Mouse (Mus musculus): Measurements from ENCODE around the gene Nxt1. TPM values are rescaled to one million over a fixed set of nuclear protein-coding genes. Genes with fewer than 3 reads are reported as not detected.

The Nxt1 gene
- total RNA-seq, 2 experiments from 2014 or later: 4.7 to 5.3 TPM

GRCm38 (mm10) chr2:148685709-148686108 lies 13.3 kb downstream of the Nxt1 start:
- intact Hi-C loops (cut with DNase I; ENCODE audit: low total_unique reads): no loop called here

GRCm38 (mm10) chr2:148686862-148687261 lies 14.5 kb downstream of the Nxt1 start:
- intact Hi-C loops (cut with DNase I; ENCODE audit: low total_unique reads): no loop called here
- no peak for DNase-seq

More at GRCm38 (mm10) chr2:148685709-148686108, 13.3 kb downstream of the Nxt1 start:
- DNase-seq: no peak

DNA sequence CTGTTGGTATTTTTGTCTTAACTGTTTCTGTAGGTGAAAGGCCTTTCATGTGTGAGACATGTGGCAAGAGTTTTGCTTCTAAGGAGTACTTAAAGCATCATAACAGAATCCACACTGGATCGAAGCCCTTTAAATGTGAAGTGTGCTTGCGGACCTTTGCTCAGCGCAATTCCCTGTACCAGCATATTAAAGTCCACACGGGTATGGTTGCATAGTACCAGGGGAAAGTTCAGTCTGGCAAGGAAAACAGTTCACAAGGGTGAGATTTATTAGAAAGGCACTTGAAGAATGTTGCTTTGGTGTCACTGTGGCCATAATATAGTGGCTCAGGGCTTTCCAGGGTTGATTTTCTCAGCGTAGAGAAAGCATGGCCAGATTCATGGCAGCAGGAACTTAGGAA lies 15.6 kb downstream of the Nxt1 start:
- no peak for DNase-seq
- intact Hi-C loops (cut with DNase I; ENCODE audit: low total_unique reads): no loop called here

DNA sequence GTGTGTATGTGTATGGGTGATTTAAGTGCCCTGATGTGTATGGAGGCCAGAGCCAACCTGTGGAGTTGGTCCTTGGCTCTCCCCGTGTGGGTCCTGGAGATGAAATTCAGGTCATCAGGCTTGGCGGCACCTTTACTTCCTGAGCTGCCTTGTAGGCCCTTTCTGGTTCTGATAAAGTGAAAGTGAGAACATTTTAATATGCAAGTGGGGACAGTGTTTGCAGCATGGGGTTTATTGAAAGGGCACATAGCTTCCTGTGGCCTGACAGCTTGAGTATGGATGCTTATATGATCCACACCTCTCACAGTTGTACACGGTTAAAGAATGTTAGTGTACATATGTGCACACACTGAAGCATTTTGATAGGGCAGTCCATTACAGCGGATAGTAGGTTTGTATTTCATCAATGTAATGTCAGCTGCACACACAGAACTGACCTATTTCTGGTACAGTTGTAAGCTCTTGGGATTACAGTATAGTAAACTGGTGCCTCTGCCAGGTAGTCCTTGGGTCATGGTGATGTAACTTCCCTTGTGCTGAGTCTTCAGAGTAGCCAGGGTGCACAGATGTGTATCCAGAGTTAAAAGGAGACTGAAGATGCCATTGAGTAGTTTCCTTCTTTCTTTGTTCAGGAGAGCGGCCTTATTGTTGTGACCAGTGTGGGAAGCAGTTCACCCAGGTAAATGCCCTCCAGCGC lies 17.2 kb downstream of the Nxt1 start:
- intact Hi-C loops (cut with DNase I; ENCODE audit: low total_unique reads): no loop called here
- no peak for DNase-seq

DNA sequence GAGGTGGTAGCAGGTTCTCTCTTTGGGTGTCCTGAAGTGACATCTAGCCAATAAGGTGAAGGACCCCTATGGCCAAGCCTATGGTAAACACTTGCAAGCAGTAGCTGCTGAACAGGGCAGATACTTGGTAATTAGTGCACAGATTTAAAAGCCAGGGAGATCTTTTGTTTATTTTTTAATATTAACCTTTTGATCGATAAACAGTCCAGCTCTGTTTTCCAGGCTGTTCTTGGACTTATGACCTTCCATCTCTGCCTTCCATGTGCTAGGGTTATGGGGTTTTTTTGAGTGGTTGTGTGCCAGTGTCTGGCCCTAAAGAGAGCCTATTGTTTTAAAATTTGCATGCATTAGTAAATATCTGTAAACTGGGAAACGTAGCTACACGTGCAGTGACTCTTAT lies 17.9 kb downstream of the Nxt1 start:
- DNase-seq: no peak
- intact Hi-C loops (cut with DNase I; ENCODE audit: low total_unique reads): no loop called here

DNA sequence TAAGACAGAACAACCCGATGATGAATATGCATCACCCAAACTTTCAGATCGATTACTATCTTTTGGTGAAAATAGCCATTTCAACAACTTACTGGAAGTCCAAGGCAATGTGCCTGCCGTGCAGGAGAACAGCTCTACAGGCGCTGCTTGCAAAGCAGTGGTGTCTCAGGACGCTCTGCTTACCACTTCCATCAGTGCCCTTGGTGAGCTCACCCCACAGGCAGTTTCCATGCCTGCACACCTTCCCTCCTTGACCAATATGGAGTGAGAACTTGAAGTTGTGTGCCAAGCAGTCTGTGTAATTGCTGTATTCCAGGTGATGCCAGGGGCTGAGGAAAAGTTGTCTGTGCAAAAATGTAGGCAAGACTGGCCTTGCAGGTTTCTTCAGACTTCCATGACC lies 18.4 kb downstream of the Nxt1 start:
- no peak for DNase-seq
- intact Hi-C loops (cut with DNase I; ENCODE audit: low total_unique reads): no loop called here

DNA sequence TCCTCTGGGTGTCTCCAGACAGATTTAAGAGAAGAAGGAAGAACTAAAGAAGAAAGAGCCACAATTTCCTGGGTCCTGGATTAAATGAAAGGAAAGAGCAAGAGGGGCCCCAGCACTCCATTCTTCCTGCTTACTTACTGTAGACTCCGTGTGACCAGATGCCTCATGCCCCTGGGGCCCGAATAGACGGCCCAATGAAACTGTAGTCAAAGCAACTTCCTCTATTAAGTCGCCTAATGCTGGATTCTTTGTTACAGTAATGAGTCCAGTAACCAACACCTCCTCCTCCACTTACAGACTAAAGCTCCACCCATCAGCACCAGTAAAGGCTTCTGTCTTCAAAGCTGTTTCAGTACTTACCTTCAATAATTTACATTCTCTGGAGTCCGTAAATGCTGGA lies 26.2 kb downstream of the Nxt1 start:
- intact Hi-C loops (cut with DNase I; ENCODE audit: low total_unique reads): no loop called here
- no peak for DNase-seq

DNA sequence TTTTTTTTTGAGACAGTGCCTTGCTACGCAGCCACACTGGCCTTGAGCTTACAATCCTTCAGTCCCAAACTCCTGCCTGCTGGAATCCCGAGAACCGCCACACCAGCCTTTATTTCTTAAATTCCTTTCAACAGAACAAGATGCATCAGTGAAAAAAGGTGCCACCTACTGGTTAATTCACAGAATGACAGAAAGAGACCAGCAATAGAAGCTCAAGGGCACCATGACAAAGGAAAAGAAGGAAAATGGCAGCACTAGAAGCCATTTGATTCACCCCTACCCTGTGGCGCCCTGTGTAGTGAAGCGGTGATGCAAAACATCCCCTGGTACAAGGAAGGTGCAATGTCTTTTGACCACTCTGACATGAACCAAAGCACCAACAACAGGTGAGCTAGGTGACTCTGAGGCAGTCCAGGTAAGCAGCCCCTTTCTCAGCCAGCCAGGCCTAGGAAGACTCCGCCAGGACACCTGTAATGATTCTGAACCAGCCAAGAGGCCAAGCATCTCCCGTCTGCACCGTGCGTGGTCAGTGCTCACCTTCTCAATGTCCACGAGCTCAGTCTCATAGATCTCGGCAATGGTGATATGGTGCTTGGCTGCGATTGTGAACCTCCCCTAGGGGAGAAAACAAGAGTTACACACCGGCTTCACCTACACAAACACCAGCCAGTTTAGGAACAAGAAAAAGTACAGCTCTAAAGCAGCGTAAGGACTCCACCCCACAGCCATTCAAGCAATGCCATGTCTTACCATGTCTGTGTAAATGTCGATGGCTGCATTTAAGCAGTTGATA lies 34.2 kb downstream of the Nxt1 start:
- intact Hi-C loops (cut with DNase I; ENCODE audit: low total_unique reads): no loop called here
- DNase-seq: no peak

DNA sequence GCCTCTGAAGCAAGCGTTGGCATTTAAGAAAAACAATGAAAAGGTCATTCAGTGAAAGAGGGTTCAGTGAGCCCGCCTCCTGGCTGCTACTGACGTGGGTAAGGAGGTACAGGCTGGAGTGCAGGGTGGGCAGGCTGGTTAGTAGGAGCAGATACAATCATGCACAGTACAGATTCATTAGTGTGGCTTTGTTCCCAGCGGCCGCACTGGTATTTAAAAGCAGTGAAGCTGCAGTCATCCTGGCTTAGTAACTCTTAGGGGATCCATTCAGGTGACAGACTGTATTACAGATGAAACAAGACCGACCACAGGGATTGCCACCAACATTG lies 34.8 kb downstream of the Nxt1 start:
- intact Hi-C loops (cut with DNase I; ENCODE audit: low total_unique reads): no loop called here
- no peak for DNase-seq

- intact Hi-C loops (cut with DNase I; ENCODE audit: low total_unique reads): no loop called here
- DNase-seq: no peak
Measured at GRCm38 (mm10) chr2:148712326-148712725, 39.9 kb downstream of the Nxt1 start.

- DNase-seq: no peak
- intact Hi-C loops (cut with DNase I; ENCODE audit: low total_unique reads): no loop called here
Measured at GRCm38 (mm10) chr2:148717072-148717471, 44.7 kb downstream of the Nxt1 start.

DNA sequence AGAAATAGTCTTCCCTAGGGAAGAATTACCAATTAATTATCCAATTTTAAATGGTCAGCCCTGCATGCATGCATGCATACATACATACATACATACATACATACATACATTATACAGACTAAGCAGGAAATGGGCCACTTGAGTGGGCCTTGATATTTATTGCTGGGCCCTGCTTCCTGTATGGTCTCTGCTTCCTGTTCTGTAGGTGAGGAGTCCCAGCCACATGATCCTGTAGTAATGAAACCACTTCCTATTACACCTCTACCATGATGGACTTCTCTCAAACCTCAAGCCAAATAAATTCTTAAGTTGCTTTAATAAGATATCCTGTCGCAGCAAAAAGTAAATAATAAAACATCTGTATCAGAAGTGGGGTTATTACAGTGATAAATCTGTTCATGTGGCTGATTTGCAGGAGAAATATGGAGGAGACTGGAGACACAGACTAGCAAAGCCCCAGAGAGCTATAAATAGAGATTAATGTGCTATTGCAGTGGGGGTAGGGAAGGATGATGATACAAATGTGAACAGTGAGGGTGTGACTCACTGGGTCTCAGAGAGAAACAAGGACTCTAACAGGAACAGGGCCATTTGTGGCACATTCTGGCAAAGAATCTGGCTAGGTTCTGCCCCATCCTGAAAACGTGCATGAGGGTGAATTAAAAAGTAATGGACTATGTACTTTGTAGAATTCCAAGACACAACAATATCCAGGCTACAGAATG lies 47.0 kb downstream of the Nxt1 start:
- intact Hi-C loops (cut with DNase I; ENCODE audit: low total_unique reads): no loop called here
- no peak for DNase-seq

Other genes starting within 250 kb of the Nxt1 start
- 10 to 100 TPM; 60.5 to 73.6 TPM for gene Cd93, start 229.0 kb upstream of the Nxt1 start, total RNA-seq (2021)
- gene Gzf1, start 8.4 kb downstream of the Nxt1 start, total RNA-seq (2021): 10 to 100 TPM; 13.4 to 13.9 TPM
- gene Napb, start 59.9 kb downstream of the Nxt1 start, total RNA-seq (2021): 1 to 10 TPM; 3.3 to 4.1 TPM
- not detected for gene Cstl1, start 77.8 kb downstream of the Nxt1 start, total RNA-seq (2021)
- gene Cst11, start 98.9 kb downstream of the Nxt1 start, total RNA-seq (2021): not detected
- gene 8030411F24Rik, start 109.4 kb downstream of the Nxt1 start, total RNA-seq (2021): not detected
- not detected for gene Cst12, start 116.8 kb downstream of the Nxt1 start, total RNA-seq (2021)
- gene Cst8, start 126.2 kb downstream of the Nxt1 start, total RNA-seq (2021): not detected
- not detected for gene Cst13, start 147.5 kb downstream of the Nxt1 start, total RNA-seq (2021)
- not detected for gene Cst9, start 162.5 kb downstream of the Nxt1 start, total RNA-seq (2021)
- 1 to 10 TPM in 1 of 2 experiments, under 1 TPM in 1; 0.53 to 1.5 TPM for gene 9230104L09Rik, start 192.4 kb downstream of the Nxt1 start, total RNA-seq (2021)
- 100 to 1,000 TPM; 488 to 506 TPM for gene Cst3, start 203.1 kb downstream of the Nxt1 start, total RNA-seq (2021)

Data from gastrocnemius, postnatal 14 days (tissue).